10 mouse cellular contexts compared by ENCODE assay signal in the genomic region with DNA sequence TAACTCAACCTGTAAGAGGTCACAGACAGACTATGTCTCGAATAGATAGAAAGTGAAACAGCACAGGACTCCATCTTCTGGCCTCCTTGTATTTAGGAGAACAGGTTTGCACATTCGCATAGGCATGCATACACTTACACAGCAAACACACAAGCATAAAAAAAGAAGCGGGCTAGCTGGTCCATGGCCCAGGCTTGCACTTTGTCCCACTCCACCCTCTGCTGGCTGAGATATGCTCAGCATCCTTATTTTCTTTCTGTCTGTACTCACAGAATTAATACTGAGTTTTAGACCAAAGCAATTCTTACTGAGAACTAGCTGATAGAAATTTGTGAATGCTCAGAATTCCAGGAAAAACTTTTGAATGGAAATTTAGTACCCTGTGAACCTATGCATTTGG. TPM values are rescaled to one million over a fixed set of nuclear protein-coding genes. Genes with fewer than 3 reads are reported as not detected.
DNase-seq lines count a peak whose midpoint lies in the region; ATAC-seq and TF ChIP-seq lines count a peak whose summit lies in the region.
"Had no signal": no experiment of that assay in that cellular context is flagged by ENCODE, and none has a peak within 500 bp of the region (broad histone marks: within the 10 kb centered on the region; RNA-seq: fewer than 3 reads in every experiment).

No protein-coding gene starts in this region.

- no peak for ATAC-seq in hindbrain, embryonic 11.5 days (ENCODE audit: low FRiP score)
- ATAC-seq in hindbrain, embryonic 16.5 days, result no peak
- ATAC-seq in G1E (ENCODE audit: extremely low read depth, insufficient number of reproducible peaks, low FRiP score, poor library complexity, severe bottlenecking), result peak; percentile 35
- no peak for ATAC-seq in intestine, embryonic 15.5 days

- H3K27ac ChIP-seq in hindbrain, embryonic 11.5 days (ENCODE audit: low read depth, low read length), result no peak overlapping the region
- no peak overlapping the region for H3K27ac ChIP-seq in hindbrain, embryonic 16.5 days (ENCODE audit: low read depth, low read length)
- no peak overlapping the region for H3K27ac ChIP-seq in intestine, embryonic 15.5 days
- H3K27ac ChIP-seq: heart, embryonic 13.5 days had no signal

- 67% methylated on average over 3 of the region's 3 CpGs for WGBS in hindbrain, embryonic 11.5 days
- 81% methylated on average over 3 of the region's 3 CpGs for WGBS in hindbrain, embryonic 16.5 days
- 67% methylated on average over 3 of the region's 3 CpGs for WGBS in intestine, embryonic 15.5 days

- no peak for TF ChIP-seq CTCF in G1E (IDR thresholded peaks at IDR 0.05; ENCODE audit: low read depth, low read length)

- no peak overlapping the region for H3K4me2 ChIP-seq in hindbrain, embryonic 11.5 days (replicated peaks; ENCODE audit: low read depth, low read length)
- H3K4me2 ChIP-seq in hindbrain, embryonic 16.5 days (ENCODE audit: low read length), result no peak overlapping the region
- H3K4me2 ChIP-seq in intestine, embryonic 15.5 days (replicated peaks), result no peak overlapping the region
- H3K4me2 ChIP-seq: heart, embryonic 13.5 days had no signal

- no peak overlapping the region for H3K9ac ChIP-seq in hindbrain, embryonic 11.5 days (ENCODE audit: low read depth, low read length)
- H3K9ac ChIP-seq in hindbrain, embryonic 16.5 days (ENCODE audit: low read depth, low read length), result no peak overlapping the region
- H3K9ac ChIP-seq in intestine, embryonic 15.5 days, result no peak overlapping the region
- H3K9ac ChIP-seq: heart, embryonic 13.5 days had no signal

- H3K9me3 ChIP-seq in hindbrain, embryonic 11.5 days (ENCODE audit: control insufficient read depth, low read length), result no peaks in the 10 kb centered on the region
- H3K9me3 ChIP-seq in hindbrain, embryonic 16.5 days (ENCODE audit: control insufficient read depth, low read length), result no peaks in the 10 kb centered on the region
- H3K9me3 ChIP-seq in G1E (replicated peaks), result no peaks in the 10 kb centered on the region
- no peaks in the 10 kb centered on the region for H3K9me3 ChIP-seq in intestine, embryonic 15.5 days
- H3K9me3 ChIP-seq: heart, embryonic 13.5 days had no signal

- no peaks in the 10 kb centered on the region for H3K36me3 ChIP-seq in hindbrain, embryonic 11.5 days (ENCODE audit: control insufficient read depth, insufficient read depth, low read length)
- no peaks in the 10 kb centered on the region for H3K36me3 ChIP-seq in hindbrain, embryonic 16.5 days (ENCODE audit: control insufficient read depth, insufficient read depth, low read length)
- peaks cover 51% of the 10 kb centered on the region for H3K36me3 ChIP-seq in G1E (replicated peaks)
- no peaks in the 10 kb centered on the region for H3K36me3 ChIP-seq in intestine, embryonic 15.5 days

- DNase-seq in hindbrain, embryonic 11.5 days (ENCODE audit: low spot score), result peak; percentile 2
- peak; percentile 71 for DNase-seq in 416B (ENCODE audit: low read depth)
- peak; percentile 51 for DNase-seq in G1E (ENCODE audit: low spot score)
- DNase-seq in kidney, postnatal 4 days, result peak; percentile 44 to 59
- DNase-seq in right cerebral cortex, postnatal 25 days, result no peak
- DNase-seq: midbrain, embryonic 14.5 days had no signal

- H3K4me3 ChIP-seq in hindbrain, embryonic 11.5 days (ENCODE audit: low read depth, low read length), result no peak overlapping the region
- H3K4me3 ChIP-seq in hindbrain, embryonic 16.5 days (ENCODE audit: low read length), result no peak overlapping the region
- no peak overlapping the region for H3K4me3 ChIP-seq in G1E (ENCODE audit: low read depth, low read length)
- no peak overlapping the region for H3K4me3 ChIP-seq in intestine, embryonic 15.5 days (replicated peaks)
- H3K4me3 ChIP-seq: erythroblast, embryonic 14.5 days; heart, embryonic 13.5 days had no signal

- H3K27me3 ChIP-seq in hindbrain, embryonic 11.5 days (ENCODE audit: control insufficient read depth, insufficient read depth, low read length), result no peaks in the 10 kb centered on the region
- H3K27me3 ChIP-seq in hindbrain, embryonic 16.5 days (replicated peaks; ENCODE audit: control insufficient read depth, insufficient read depth, low read length), result no peaks in the 10 kb centered on the region
- H3K27me3 ChIP-seq in G1E (ENCODE audit: insufficient read depth, low read length), result no peaks in the 10 kb centered on the region
- H3K27me3 ChIP-seq in intestine, embryonic 15.5 days (replicated peaks), result no peaks in the 10 kb centered on the region
- H3K27me3 ChIP-seq: heart, embryonic 13.5 days had no signal

- peaks cover 9% of the 10 kb centered on the region; the same call in 1 of the 2 replicates for H3K4me1 ChIP-seq in hindbrain, embryonic 11.5 days (replicated peaks; ENCODE audit: control insufficient read depth, insufficient read depth, low read length)
- H3K4me1 ChIP-seq in hindbrain, embryonic 16.5 days (ENCODE audit: control insufficient read depth, insufficient read depth, low read depth, low read length), result peaks cover 17% of the 10 kb centered on the region
- peaks cover 44% of the 10 kb centered on the region for H3K4me1 ChIP-seq in G1E (ENCODE audit: insufficient read depth, low read depth, low read length)
- H3K4me1 ChIP-seq in intestine, embryonic 15.5 days (replicated peaks), result peaks cover 15% of the 10 kb centered on the region

RNA-seq across cellular contexts. Expression of a gene that starts 2.0 kb away (rescaled TPM):
- polyA plus RNA-seq in hindbrain, embryonic 11.5 days (2014; fragmentation: Nextera tagmentation; extraction: Ambion mirVana), result 112 and 119 TPM in 2 replicates
- 108 and 115 TPM in 2 replicates for polyA plus RNA-seq in hindbrain, embryonic 16.5 days (2015; fragmentation: Nextera tagmentation; extraction: Ambion mirVana)
- 81.0 and 90.1 TPM in 2 replicates for total RNA-seq in G1E (2014; fragmentation: Nextera tagmentation)
- 62.1 and 80.9 TPM in 2 replicates for total RNA-seq in G1E (2017)
- 49.0 and 78.3 TPM in 2 replicates for polyA plus RNA-seq in G1E (2012)
- 81.9 and 85.5 TPM in 2 replicates for polyA plus RNA-seq in intestine, embryonic 15.5 days (2015; fragmentation: Nextera tagmentation; extraction: Ambion mirVana)

RNA-seq across cellular contexts. Expression of a gene that starts 2.6 kb away (rescaled TPM):
- 3.5 and 5.4 TPM in 2 replicates for polyA plus RNA-seq in hindbrain, embryonic 11.5 days (2014; fragmentation: Nextera tagmentation; extraction: Ambion mirVana)
- polyA plus RNA-seq in hindbrain, embryonic 16.5 days (2015; fragmentation: Nextera tagmentation; extraction: Ambion mirVana), result 5.0 and 6.0 TPM in 2 replicates
- total RNA-seq in G1E (2014; fragmentation: Nextera tagmentation) (7.0 and 17.3 TPM in 2 replicates), G1E (2017) (5.1 and 10.1 TPM in 2 replicates)
- 7.9 and 8.3 TPM in 2 replicates for polyA plus RNA-seq in G1E (2012)
- polyA plus RNA-seq in intestine, embryonic 15.5 days (2015; fragmentation: Nextera tagmentation; extraction: Ambion mirVana), result 5.7 and 8.3 TPM in 2 replicates
